Mouse (Mus musculus) bone marrow macrophage, adult 2 months (primary cell): ENCODE measurements at regions not wholly inside any gene's neighbourhood (a gene's known extent, or its start where the extent isn't known, plus 50 kb on each side); places are given as distances from the start of the nearest gene placed in this dataset.

Source experiments
- CTCF ChIP-seq: IDR thresholded peaks from 2 replicates; pipeline ENCODE4 v1.5.1; 2012; ENCODE audit warnings: low read depth, mild to moderate bottlenecking, low read length, moderate library complexity
- POLR2A ChIP-seq: IDR thresholded peaks from 2 replicates; pipeline ENCODE4 v1.6.1; 2012; ENCODE audit warnings: mild to moderate bottlenecking, low read depth, low read length, borderline replicate concordance

DNA sequence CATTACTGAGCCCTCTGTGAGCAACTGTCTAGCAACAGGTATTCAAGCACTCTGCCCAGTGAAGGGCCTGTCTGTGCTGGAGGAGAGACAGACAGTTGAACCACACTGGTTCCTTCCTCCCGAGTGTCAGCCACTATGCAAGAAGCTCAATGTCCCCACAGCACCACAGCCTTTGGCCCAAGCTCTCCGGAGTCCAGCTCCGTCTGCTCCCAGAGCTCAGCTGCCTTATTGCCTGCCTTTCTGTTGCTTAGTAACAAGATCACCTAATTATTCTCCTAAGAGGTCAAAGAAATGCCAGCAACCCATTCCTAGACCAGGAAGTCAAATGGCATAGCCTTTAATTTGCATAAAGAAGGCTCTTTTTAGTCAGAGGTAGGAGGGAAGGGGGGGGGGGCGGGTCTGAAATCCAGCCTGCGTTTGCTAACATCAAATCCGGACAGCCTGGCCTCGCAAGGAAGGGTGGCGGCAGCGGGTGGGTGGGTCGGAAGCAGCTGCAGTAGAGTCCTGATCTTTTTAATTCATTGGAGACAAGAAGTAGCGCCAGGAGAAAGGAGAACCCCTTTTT lies 64.0 kb upstream of the Bace2 start:
- no peak for TF ChIP-seq POLR2A
- TF ChIP-seq CTCF: no peak
